Mouse (Mus musculus): Measurements from ENCODE around the gene Dand5. TPM values are rescaled to one million over a fixed set of nuclear protein-coding genes. Genes with fewer than 3 reads are reported as not detected.
"Not testable (repeated sequence)": the region's sequence is repeated elsewhere in the genome, so short reads cannot be mapped to it uniquely, and the experiment has no call there.

The Dand5 gene
- polyA plus RNA-seq, 1 experiment: 3.1 TPM

DNA sequence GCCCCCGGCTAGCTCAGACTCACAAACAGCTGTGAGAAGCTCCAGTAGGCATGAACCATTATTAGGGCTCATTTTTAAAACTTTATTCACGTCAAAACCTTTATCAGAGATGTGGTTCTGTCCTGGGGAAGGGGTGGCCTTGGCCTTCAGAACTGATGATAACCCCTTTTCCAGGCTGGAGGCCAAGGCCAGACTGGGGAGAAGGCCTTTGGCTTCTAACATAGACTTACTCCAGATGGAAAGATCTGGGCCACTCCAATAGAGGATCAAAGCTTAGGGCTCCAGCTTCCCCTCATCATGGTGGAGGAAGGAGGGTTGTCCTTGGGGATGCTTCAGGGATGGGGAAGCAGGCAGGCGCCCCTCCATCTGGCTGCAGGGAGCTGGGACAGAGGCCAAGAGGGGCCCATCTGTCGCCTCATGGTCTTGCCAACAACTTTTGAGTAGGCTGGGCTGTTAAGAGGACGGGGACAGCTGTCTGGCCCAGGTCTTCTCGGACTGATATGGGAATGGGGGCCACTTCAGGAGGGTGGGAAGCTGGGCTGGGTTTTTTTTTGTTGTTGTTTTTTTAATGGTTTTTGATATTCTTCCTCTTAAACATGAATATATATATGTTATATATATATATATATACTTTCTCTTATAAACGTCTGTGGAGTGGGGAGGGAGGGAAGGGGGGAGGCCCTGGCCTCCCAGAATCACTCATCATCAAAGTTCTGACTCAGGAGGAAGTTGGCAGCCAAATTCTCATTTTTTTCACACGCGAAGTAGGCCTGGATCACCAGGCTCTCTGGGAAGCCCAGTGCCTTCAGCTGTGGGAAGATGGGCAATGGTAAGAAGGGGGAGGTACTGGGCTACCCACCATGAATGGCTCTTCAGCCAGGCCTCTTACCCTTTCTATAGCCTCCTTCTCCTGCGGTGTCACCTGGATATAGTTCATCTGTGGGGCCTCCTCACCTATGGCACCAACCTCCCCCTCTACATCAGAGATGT is 12.5 kb upstream of the Dand5 start:
- H3K4me3 ChIP-seq (replicated peaks): no peak overlapping the region
- H3K9me3 ChIP-seq: no peaks in the 10 kb centered on the region
- no peaks in the 10 kb centered on the region for H3K27me3 ChIP-seq (replicated peaks)
- peaks cover 61% of the 10 kb centered on the region for H3K36me3 ChIP-seq (replicated peaks; ENCODE audit: low read length)
- H3K4me1 ChIP-seq: peaks cover 53% of the 10 kb centered on the region
- TF ChIP-seq GATA1 (IDR thresholded peaks at IDR 0.05; ENCODE audit: borderline replicate concordance, low read length) (no peak), FLI1 (IDR thresholded peaks at IDR 0.05; ENCODE audit: low read length) (no peak)

DNA sequence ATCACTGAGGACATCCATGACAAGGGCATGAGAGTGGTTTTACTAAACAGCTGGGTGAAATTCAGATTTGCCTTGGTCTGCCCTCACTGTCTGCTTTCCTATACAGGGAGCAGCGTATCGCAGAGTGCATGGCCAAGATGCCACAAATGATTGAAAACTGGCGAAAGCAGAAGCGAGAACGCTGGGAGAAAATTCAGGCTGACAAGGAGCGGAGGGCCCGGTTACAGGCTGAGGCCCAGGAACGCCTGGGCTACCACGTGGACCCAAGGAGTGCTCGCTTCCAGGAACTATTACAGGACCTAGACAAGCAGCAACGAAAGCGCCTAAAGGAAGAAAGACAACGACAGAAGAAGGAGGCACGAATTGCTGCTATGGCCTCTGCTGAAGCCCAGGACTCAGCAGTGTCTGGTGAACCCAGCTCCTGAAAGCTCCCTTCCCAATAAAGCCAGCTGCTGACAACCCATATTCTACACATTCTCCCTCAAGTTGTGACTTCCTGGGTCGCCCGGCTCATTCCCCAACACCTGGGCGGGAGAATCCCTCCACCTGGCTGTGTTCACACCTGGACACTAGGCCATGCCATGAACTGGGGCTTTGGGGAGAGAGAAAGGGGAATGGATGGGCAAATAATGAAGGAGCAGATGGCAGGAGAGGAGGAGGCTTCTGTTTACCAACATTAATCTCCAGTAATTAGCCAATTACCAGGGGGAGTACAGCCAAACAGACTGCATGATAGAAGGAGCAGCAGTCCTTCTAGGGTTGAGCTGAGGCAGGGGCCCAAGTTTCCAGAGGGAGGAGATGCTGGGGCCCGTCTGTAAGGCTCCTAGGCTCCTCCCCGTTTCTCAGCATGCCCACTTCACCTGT is 11.6 kb upstream of the Dand5 start:
- no peak for TF ChIP-seq GATA1 (IDR thresholded peaks at IDR 0.05; ENCODE audit: borderline replicate concordance, low read length)
- no peak for TF ChIP-seq FLI1 (IDR thresholded peaks at IDR 0.05; ENCODE audit: low read length)
- no peak overlapping the region for H3K4me3 ChIP-seq (replicated peaks)
- H3K4me1 ChIP-seq: peaks cover 48% of the 10 kb centered on the region
- H3K36me3 ChIP-seq (replicated peaks; ENCODE audit: low read length): peaks cover 63% of the 10 kb centered on the region
- H3K27me3 ChIP-seq (replicated peaks): no peaks in the 10 kb centered on the region
- no peaks in the 10 kb centered on the region for H3K9me3 ChIP-seq

DNA sequence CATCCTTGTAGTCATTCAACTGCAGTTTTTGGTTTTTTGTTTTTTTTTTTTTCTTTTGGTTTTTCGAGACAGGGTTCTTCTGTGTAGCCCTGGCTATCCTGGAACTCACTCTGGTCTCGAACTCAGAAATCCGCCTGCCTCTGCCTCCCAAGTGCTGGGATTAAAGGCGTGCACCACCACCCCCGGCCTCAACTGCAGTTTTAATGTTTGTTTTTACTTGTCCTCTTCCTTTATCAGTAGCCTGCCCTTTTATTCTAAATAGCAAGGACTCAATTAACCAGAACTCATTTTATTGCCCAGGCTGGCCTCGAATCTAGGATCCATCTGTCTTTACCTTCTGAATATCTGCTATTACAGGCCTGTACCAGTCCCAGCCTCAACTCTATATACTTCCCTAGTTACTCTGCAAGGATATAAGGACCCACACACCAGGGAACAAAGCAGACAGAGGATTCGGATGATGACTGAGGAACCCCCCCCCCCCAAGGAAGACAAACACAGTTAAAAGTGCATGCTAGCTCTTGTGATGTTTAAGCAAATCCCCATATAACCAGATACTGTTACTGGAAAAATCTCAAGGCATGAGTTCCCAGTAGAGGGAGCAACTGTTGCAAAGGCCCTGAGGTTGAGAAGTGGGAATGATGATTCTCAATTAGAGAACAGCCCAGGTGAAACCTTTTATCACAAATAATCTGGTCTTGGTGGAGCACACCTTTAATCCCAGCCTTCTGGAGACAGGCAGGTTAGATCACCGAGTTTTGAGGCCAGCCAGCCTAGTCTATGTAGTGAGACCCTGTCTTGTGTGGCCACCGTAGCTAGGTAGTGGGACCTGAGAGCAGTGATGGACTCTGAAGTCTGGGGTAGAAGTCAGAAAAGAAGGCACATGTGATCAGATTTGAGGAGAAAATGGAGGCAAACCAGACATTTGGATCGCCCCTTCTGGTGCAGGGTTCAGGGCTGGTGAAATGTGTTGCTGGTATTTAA is 10.4 kb upstream of the Dand5 start:
- no peaks in the 10 kb centered on the region for H3K9me3 ChIP-seq
- H3K4me1 ChIP-seq: peaks cover 36% of the 10 kb centered on the region
- no peaks in the 10 kb centered on the region for H3K27me3 ChIP-seq (replicated peaks)
- H3K36me3 ChIP-seq (replicated peaks; ENCODE audit: low read length): peaks cover 52% of the 10 kb centered on the region
- H3K4me3 ChIP-seq (replicated peaks): peak overlapping the region; percentile 98
- TF ChIP-seq FLI1 (IDR thresholded peaks at IDR 0.05; ENCODE audit: low read length) (no peak), GATA1 (IDR thresholded peaks at IDR 0.05; ENCODE audit: borderline replicate concordance, low read length) (no peak)

DNA sequence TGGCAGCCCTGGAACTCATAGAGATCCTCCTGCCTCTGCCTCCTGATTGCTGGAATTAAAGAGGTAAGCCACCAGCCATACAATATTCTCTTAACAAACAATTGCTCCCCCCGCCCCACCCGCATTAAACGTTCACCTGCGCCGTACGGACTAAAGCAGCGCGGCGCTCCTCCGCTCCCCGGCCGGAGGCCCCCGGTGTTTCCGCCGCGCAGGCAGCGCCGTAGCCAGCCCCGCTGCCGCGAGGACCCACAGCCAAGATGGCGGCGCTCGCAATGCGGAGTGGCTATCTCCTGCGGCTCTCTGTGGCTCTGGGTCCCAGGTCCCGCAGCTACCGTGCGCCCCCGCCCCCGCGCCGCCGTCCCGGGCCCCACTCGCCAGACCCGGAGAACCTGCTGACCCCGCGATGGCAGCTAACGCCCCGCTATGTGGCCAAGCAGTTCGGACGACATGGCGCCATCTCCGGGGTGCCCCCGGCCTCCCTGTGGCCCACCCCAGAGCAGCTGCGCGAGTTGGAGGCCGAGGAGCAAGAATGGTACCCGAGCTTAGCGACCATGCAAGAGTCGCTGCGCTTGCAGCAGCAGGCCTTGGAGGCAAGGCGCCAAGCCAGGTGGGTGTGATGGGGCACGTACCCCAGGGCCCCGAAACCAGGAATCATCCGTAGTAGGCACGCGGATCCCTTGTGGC is 9.6 kb upstream of the Dand5 start:
- Histone ChIP-seq H3K27me3 (replicated peaks) (no peaks in the 10 kb centered on the region), H3K9me3 (no peaks in the 10 kb centered on the region), H3K4me1 (peaks cover 34% of the 10 kb centered on the region), H3K36me3 (replicated peaks; ENCODE audit: low read length) (peaks cover 43% of the 10 kb centered on the region), H3K4me3 (replicated peaks) (peak overlapping the region; percentile 98)
- no peak for TF ChIP-seq GATA1 (IDR thresholded peaks at IDR 0.05; ENCODE audit: borderline replicate concordance, low read length)
- no peak for TF ChIP-seq FLI1 (IDR thresholded peaks at IDR 0.05; ENCODE audit: low read length)

DNA sequence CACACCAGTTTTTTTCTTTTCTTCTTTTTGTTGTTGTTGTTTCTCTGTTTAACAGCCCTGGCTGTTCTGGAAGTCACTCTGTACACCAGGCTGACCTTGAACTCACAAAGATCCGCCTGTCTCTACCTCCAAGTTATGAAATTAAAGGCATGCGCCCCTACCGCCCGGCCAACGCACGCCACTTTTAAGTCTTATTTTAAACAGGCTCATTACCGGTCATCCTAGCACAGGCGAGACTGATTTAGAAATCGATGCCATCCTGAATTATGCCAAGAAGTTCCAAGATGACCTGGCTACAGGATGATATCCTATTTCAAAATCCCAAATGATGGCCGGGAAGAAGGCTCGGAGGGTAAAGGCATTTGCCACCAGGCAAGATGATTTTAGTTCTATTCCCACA is 8.9 kb upstream of the Dand5 start, which contains the start of gene Gadd45gip1:
Gene Gadd45gip1 (plus strand): TSS at position 33 of the 400 bp plus-strand sequence.
- Histone ChIP-seq H3K9me3 (no peaks in the 10 kb centered on the region), H3K27me3 (replicated peaks) (no peaks in the 10 kb centered on the region), H3K4me3 (replicated peaks) (peak within 1 kb of the TSS; percentile 98), H3K36me3 (replicated peaks; ENCODE audit: low read length) (peaks cover 36% of the 10 kb centered on the region), H3K4me1 (peaks cover 37% of the 10 kb centered on the region)
- TF ChIP-seq FLI1 (IDR thresholded peaks at IDR 0.05; ENCODE audit: low read length): no peak

DNA sequence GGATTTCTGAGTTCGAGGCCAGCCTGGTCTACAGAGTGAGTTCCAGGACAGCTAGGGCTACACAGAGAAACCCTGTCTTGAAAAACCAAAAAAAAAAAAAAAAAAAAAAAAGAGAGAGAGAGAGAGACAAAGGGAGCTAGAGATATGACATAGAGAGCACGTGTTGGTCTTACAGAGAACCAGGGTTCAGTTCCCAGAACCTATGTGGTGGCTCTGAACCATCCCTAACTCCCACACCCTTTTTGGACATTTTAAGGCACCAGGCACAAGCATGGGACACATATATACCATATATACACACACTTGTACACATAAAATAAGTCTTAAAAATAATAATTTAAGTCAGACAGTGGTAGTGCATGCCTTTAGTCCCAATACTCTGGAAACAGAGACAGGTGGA is 3.9 kb upstream of the Dand5 start:
- not testable (repeated sequence) for H3K9me3 ChIP-seq; H3K36me3 ChIP-seq (replicated peaks; ENCODE audit: low read length); H3K27me3 ChIP-seq (replicated peaks); H3K4me3 ChIP-seq (replicated peaks)
- peaks cover 37% of the 10 kb centered on the region for H3K4me1 ChIP-seq

DNA sequence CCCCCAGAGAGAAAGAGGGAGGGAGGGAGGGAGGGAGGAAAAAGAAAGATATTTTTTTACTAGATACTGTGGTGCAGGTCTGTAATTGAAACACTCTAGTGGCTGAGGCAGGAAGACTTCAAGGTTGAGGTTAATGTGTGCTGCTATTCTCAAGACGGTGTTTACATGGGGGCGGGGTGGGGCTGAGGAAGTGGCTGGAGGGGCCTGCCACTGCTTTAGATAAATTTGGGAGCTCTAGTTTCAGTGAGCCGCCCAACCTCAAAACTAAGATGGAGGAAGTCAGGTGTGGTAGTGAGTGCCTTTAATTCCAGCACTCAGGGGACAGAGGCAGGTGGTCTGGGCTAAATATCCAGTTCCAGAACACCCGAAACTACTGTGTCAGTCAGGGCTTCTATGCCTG is 3.0 kb upstream of the Dand5 start:
- Histone ChIP-seq H3K9me3 (no peaks in the 10 kb centered on the region), H3K4me1 (peaks cover 37% of the 10 kb centered on the region), H3K36me3 (replicated peaks; ENCODE audit: low read length) (peaks cover 3% of the 10 kb centered on the region), H3K4me3 (replicated peaks) (peak overlapping the region; percentile 59), H3K27me3 (replicated peaks) (peaks cover 9% of the 10 kb centered on the region)
- TF ChIP-seq GATA1 (IDR thresholded peaks at IDR 0.05; ENCODE audit: borderline replicate concordance, low read length): no peak
- TF ChIP-seq FLI1 (IDR thresholded peaks at IDR 0.05; ENCODE audit: low read length): no peak

DNA sequence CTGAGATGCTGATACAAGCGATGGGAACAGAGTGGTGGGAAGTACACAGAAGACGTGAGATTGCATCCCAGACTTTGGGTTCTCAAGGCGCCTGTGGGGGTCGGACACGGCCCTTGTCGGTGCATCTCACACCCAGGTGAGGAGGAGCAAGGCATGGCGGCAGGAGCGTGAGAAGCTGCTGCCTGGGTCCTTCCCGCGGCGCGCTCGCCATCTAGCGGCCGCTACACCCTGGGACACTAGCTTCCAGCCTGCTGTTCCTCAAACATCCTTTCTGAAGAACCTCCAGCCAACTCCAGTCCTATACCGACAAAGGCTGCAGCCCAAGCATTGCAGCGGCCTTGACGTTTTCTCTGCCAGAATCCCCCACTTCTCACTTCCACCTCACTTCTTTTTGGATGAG is 1.0 kb upstream of the Dand5 start:
- H3K36me3 ChIP-seq (replicated peaks; ENCODE audit: low read length): no peaks in the 10 kb centered on the region
- H3K9me3 ChIP-seq: no peaks in the 10 kb centered on the region
- peaks cover 9% of the 10 kb centered on the region for H3K27me3 ChIP-seq (replicated peaks)
- H3K4me1 ChIP-seq: peaks cover 39% of the 10 kb centered on the region
- no peak for TF ChIP-seq FLI1 (IDR thresholded peaks at IDR 0.05; ENCODE audit: low read length)
- no peak for TF ChIP-seq GATA1 (IDR thresholded peaks at IDR 0.05; ENCODE audit: borderline replicate concordance, low read length)
- H3K4me3 ChIP-seq (replicated peaks): peak overlapping the region; percentile 33

DNA sequence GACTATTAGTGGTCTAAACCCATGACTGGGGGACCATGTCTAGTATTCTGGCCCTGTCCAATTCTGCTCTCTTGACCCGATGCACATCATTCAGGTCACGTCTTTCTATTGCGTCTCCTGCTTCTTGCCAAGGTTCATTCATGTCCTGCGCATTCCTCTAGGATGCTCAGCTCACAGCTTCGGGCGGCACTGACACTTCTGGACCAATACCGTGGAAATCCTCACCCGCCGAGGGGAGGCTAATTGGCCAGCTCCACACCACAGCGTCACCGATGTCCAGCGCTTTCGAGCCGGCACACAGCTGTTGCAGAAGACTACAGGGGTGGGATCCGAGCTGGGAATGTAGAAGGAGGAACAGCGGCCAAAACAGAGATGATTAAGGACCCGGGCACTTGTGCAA is 6.5 kb downstream of the Dand5 start:
- Histone ChIP-seq H3K36me3 (replicated peaks; ENCODE audit: low read length) (no peaks in the 10 kb centered on the region), H3K4me1 (peaks cover 48% of the 10 kb centered on the region), H3K9me3 (no peaks in the 10 kb centered on the region), H3K27me3 (replicated peaks) (peaks cover 24% of the 10 kb centered on the region), H3K4me3 (replicated peaks) (no peak overlapping the region)
- TF ChIP-seq FLI1 (IDR thresholded peaks at IDR 0.05; ENCODE audit: low read length) (no peak), GATA1 (IDR thresholded peaks at IDR 0.05; ENCODE audit: borderline replicate concordance, low read length) (no peak)
